Mouse (Mus musculus) right cerebral cortex, postnatal 36 days (tissue): Measurements from ENCODE around the gene Zc3hc1.
"Not testable (repeated sequence)": the region's sequence is repeated elsewhere in the genome, so short reads cannot be mapped to it uniquely, and the experiment has no call there.

Experiments
- DNase-seq, 2 experiments: peaks; one replicate each; pipeline ENCODE4 v3.0.0; 2022; ENCODE audit warnings: low spot score in 2 of 2, mixed read lengths in 1 of 2

The Zc3hc1 gene

DNA sequence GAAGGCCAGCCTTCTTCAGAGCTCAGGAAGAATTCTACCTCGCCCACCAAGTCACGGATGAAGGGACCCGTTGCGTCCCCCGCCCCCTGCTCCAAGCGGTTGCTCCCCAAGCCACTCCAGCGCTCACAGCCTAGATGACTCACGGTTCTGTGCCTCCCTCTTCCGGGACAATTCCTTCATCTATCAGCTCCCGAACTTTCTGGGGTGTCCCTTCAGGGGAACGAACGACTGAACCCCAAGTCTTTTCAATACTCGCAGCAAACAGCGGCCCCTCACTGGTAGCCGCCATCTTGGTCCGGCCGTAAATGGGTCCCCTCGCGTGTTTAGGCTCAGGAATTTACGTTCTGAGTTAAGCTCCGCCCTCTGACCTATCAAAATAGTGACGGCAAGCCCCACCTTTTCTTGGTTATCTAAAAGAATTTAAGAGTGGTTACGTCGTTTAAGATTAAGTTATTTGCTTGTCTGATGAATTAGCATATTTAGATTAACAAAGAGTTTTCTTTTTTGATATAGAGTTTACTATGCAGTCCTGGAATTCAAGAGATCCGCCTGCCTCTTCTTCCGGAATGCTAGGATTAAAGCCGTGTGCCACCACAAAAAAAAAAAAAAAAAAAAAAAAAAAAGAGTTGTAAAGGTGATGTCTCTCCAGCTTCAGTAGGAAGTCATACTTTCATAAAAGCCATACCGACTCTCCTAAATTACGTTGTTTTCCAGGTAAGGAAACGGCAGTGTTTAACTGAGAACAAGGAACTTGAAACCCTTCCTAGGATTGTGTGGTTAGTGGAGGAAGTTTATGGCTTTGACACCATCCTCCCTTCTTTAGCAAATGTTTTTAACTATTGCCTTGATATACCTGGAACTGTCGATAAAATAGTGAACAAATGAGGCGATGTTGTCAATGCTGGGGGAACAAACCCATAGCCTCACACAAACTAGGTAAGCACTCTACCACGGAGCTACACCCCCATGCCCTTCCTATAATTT is at the start of gene Zc3hc1:
Gene Zc3hc1, minus strand, starts transcription at position 315 of the 984 bp plus-strand sequence.
- DNase-seq, result peak; percentile 64

DNA sequence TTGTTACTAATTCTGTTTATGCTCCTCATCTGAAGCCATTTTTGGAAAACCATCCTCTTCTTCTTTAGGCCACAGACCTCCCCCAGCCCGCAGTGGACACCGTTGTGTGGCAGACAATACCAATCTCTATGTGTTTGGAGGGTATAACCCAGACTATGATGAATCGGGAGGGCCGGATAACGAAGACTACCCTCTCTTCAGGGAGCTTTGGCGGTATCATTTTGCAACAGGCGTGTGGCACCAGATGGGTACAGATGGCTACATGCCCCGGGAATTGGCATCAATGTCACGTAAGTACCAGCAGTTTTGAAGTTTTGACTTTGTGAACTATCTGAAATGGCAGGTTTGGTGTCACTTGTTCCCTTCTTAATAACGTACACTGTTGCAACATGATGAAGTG is 48.7 kb upstream of the Zc3hc1 start:
- DNase-seq, result no peak

DNA sequence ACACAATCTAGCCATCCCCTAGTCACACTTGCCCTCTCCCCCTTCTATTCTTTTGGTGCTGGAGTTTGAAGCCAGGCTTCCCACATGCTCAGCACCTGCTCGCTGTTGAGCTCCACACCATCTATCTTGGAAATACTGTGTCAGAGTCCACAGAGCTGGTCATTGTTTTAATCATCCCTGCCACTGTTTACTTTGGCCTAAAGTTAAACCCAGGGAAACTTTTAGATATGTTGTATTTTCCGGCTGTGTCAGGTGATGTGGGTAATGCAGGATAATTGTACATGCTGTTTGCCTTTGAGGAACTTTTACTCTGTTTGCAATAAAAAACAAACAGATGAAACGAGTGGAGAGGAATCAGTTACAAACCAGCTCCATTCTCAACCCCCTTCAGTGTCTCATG is 46.2 kb upstream of the Zc3hc1 start:
- DNase-seq, result no peak

DNA sequence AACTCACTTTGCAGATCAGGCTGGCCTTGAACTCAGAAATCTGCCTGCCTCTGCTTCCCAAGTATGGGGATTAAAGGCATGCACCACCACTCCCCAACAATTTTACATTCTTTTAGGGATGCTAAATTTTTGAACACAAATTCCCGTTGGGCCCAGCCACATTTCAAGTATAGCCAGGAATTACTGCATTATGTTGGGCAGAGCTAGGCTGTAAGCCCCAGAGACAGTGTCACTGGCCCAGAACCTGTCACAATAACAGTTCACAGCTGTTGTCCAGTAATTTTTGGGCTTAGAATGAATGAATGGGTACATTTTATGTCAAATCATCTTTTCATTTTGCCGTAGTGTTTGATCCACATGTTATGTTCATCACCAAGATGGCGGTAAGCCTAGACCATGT is 45.6 kb upstream of the Zc3hc1 start:
- no peak for DNase-seq

DNA sequence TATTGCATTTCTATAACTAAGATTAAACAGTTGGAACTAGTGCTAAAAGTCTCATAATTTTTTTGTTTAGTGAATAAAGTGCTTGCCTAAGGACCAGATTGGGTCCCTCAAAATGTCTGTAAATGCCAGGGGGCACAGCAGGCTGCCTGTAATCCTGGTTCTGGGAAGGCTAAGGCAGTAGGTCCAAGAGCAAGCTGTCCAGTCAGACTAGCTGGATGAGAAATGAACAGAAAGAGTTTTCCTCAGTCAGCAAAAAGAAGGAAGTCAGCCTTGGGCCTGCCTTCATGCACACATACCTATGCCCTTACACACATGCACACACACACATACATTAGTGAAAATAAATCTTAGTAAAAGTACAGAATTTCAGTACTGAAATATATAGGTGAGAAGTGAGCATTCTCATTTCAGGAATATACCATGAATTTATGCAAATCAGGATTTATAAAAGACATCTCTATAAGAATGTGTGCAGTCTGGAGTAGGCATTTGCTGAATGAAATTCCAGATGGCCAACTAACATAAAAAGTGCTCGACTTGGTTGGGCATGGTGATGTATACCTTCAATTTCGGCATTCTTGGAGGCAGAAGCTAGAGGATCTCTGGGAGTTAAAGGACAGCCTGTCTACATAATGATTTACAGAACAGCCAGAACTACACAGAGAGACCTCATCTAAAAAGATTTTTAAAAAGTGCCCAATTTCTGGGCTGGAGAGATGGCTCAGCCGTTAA is 41.8 kb upstream of the Zc3hc1 start:
- DNase-seq, result no peak

DNA sequence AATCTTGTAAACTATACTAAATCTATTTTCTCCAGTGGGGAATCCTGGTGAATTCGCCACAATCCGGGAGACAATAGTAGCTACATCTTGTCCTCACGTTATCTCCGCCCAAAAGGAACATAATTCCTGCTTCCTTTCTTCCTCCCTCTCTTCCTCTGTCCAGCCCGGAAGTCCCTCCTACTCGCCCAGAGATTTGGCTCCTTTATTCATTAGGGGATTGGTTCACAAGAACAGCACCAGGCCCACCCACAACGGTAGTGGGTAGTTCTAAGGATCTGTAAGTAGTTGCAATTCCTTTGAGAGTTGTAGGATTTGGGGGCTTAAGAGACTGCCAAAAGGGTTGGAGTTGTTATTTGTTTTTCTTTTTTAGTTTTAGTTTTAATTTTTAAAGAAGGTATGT is 26.0 kb upstream of the Zc3hc1 start:
- DNase-seq, result no peak

DNA sequence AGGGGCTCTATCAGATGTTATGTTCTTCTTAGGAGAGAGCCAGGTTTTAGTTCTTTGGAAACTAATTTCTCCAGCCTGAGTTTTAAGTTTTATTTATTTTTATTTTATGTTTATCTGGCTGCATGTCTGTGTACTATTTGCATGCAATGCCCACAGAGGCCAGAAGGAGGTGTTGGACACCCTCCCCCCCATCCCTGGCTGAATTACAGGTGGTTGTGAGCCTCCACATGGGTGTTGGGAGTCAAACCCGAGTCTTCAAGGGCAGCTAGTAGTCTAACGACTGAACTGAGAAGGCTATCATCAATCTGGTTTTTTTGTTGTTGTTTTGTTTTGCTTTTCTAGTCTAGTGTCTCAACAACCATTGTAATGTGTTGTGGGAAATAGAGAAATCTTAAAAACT is 25.3 kb upstream of the Zc3hc1 start:
- DNase-seq, result no peak

DNA sequence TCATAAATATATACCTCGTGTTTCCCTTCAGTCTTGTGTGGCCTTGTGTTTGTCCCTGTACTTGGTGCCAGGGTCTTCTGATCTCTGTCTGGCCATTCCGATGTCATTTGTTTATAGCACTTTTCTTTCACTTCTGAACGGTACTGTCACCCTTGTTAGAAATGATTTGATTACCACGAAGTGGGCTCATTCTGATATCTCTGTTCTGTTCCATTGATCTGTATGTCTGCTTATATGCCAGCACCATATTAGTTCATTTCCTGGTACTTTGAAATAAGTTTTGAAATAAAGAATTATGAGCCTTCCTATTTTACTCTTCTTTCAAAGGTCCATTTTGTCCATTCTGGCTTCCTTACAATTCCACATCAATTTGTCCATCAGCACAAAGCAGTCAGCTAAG is 20.5 kb upstream of the Zc3hc1 start:
- DNase-seq, result no peak

DNA sequence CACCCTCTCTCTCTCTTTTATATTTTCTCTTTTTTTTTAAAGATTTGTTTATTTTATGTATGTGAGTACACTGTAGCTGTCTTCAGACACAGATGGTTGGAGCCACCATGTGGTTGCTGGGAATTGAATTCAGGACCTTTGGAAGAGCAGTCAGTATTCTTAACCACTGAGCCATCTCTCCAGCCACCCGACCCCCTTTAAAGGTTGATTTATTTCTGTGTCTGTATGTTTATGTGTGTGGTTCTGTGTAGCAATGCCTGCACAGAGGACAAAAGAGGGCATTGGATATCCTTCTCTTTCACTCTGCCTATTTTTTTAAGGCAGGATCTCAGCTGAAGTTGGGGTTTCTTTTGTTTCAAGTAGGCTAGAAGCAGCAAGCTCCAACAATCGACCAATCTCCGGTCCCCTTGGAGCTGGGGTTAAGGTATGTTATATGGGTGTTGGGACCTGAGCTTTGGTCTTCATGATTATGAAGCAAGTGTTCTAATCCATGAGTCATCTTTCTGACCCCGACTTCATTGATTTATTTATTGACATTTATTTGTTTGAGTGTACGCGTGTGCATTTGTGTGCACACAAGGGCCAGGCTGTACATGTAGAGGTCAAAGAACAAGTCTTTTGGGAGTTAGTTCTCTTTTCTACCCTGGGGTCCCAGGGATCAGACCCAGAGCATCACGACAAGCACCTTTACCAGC is 18.7 kb upstream of the Zc3hc1 start:
- DNase-seq, result no peak

DNA sequence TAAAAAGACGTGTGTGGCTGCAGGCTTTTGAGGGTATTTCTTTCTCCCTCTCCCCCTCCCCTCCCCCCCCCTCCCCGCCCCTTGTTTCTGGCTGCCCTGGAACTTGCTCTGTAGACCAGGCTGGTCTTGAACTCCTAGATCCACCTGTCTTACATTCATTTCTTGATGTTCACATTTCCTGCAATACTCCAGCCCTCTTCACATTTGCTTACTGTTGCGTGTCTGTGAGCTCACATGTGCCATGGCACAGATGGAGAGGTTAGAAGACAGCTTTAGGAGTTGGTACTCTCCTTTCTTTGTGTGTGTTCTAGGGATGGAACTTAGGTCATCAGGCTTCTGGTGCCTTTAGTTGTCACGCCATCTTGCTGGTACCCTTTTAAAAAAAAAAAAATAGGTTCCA is 17.4 kb upstream of the Zc3hc1 start:
- DNase-seq, result no peak

DNA sequence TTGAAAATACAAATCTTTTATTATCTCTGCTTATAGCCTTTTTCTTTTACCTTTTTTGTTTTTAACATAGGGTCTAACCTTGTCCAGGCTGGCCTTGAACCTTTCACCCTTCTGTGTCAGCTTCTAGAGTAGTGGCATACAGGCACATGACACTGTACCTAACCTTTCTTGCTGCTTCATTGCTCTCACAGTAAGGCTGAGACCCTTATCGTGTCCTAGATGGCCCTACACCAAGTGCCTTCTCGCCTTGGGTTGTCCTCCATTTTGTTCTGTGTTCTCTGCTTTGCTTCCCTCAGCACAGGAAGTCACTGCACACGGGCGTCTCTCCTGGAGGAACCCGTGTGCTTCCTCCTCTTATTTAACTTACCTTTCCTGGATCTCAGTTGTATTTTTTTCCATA is 13.8 kb upstream of the Zc3hc1 start:
- DNase-seq, result no peak

DNA sequence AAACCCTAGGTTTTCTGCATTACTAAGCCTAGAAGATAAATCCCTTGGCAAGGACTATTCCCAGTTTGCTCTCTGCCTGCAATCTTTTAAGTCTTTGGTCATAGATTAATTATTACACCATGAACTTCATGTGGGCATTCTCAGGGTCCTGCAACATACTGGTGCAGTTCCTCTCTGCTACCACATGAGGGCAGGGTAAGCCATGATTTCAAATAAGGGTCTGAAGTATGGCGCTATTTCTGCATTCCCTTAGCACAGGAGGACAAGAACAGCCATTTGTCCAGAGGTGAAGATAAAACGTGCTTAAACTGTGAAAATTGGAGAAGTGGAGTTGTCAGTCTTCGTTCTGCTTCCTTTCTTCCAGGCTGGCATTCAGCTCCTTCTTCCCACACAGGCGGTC is 12.6 kb upstream of the Zc3hc1 start:
- DNase-seq, result peak; percentile 46 to 63

DNA sequence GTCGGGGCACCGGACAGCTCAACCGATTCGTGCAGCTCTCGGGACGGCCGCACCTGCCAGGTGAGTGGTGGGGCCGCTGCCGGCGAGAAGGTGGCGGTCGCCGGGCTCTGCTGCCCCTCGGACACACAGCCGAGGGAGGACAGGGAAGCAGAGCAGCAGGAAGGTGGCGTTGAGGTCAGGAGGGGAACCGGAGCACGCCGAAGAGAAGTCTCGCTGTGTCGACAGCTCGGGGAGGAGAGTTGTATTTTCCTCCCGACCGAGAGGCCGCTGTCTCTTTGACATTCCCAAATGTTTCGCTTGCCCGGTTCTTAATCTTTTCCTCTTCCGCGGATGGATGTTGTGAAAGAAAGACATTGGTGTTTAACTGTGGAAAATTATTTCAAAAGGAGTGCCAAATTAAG is 11.3 kb upstream of the Zc3hc1 start:
- DNase-seq, result no peak

DNA sequence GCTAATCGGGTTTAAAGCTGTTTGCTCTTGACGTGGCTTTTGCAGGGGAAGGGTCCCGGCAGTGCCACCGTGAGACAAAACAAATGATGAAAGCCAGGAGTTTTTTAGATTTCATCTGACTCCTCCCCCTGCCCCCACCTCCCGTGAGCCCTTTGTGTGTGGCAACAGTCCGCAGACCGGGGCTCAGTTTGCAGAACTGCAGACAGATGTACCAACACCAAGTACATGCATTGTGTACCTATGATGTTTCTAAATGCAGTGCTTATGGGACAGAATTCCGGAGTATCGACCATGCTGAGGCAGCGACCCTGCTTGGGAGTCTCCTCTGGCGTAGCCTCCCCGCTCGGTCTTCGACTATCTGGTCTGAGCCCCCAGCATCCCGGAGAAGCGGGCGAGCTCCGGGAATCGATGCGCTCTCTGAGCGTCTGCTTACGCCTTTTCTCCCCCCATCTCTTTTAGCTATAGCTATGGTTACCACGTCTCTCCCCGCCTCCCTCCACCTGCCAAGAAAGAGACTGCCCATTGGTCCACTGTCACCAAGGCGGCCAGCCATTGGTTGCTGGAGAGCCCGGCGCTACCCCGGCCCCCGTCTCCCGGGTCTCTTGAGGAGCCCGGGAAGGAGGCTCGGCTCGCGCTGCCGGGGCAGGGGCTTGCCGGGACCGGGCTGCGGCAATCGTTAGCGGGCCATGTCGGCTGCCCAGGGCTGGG is 10.6 kb upstream of the Zc3hc1 start, which contains the start of gene Klhdc10:
Gene Klhdc10, plus strand, starts transcription at position 561 of the 708 bp plus-strand sequence.
- DNase-seq, result peak; percentile 99

DNA sequence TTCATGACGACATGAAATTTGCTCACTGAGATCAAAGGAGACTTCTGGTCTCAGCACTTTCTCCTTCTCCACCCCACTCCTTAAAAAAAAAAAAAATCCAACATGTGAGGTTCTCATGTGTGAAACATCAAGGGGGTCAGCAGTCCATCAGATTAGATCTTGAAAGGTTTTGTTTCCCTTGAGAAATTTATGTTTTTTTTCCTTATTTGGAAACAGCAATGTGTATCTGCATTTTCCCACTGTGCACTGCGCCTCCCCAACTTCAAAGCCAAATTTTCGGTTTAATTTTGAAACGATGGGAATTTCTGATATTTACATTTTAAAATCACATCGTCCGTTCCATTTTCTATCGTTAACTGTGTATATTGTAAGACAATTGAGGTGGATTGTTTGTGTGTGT is 9.9 kb upstream of the Zc3hc1 start:
- DNase-seq, result no peak

DNA sequence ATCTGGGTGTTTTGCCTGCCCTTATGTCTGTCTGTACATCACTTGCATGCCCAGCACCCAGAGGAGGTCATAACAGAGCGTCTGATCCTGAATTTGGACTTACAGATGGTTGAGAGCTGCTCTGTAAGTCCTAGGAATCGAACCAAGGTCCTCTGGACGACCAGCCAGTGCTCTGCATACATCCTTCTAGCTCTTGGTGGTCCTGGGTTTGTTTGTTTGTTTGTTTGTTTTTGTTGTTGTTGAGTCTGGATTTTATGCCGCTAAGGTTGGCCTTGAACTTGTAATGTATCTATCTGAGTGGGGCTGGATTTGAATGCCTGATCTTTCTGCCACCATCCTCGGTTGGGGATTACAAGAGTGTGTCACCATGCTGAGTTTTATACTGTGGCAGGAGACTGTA is 9.3 kb upstream of the Zc3hc1 start:
- DNase-seq, result no peak

DNA sequence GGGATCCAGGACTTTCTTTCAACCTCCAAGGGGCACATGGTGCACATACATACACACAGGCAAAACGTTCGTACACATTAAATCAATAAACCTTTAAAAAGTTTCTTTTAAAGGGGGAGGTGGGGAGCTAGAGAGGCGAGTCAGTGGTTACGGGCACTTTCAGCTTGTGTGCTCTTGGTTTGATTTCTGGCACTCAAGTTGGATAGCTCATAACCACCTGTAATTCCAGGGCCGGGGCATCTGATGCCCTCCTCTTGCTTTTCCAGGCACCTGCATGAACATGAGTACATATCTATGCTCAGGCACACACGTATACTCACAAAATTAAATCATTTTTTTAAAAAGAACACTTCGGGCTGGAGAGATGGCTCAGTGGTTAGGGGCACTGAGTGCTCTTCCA is 1.2 kb upstream of the Zc3hc1 start:
- DNase-seq, result no peak

DNA sequence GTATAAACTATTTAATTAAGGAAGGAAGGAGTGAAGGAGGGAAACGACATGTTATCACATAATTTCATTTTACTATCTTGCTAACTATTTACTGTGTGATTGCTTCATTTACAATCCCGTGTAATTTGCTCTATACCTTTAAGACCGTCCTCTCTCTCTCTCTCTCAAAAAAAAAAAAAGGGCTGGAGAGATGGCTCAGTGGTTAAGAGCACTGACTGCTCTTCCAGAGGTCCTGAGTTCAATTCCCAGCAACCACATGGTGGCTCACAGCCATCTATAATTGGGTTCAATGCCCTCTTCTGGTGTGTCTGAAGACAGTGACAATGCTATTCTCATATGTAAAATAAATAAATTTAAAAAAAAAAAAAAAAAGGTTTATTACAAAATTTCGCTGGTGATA is 557 bp downstream of the Zc3hc1 start:
- not testable (repeated sequence) for DNase-seq

DNA sequence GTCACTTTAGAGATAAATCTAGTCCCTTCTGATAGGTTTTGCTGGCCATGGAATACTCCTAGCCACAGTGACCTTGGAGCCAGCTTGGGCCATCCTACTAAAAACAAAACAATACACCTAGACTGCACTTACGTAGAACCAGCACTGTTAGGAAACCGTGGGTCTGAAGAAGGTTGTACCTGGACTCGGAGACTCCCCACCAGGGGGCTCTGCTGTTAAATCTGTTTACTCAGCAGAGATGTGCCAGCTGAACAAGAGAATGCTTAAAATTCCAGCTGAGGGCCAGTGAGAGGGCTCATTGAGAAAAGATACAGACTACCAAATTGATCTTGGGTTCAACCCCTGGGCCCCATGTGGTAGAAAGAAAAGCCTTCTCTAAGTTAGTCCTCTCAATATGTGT is 9.7 kb downstream of the Zc3hc1 start:
- no peak for DNase-seq

DNA sequence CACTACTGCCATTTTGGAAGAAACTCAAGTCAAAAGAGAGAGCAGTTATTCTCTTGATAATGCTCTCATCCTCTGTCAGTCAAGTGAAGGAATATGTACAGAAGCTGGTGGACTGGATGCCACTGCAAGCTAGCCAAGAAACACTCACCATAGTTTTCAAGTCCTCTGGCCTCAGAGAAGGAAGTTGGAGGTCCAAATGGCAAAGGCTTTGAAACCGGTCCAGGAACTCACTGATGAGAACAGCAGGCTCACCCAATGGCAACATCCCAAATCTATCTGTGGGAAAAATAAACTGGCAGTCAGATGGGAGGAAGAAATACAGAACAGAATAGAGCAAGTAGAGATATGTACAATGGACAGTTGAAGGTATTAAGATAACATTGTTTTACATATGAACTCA is 15.0 kb downstream of the Zc3hc1 start:
- no peak for DNase-seq

DNA sequence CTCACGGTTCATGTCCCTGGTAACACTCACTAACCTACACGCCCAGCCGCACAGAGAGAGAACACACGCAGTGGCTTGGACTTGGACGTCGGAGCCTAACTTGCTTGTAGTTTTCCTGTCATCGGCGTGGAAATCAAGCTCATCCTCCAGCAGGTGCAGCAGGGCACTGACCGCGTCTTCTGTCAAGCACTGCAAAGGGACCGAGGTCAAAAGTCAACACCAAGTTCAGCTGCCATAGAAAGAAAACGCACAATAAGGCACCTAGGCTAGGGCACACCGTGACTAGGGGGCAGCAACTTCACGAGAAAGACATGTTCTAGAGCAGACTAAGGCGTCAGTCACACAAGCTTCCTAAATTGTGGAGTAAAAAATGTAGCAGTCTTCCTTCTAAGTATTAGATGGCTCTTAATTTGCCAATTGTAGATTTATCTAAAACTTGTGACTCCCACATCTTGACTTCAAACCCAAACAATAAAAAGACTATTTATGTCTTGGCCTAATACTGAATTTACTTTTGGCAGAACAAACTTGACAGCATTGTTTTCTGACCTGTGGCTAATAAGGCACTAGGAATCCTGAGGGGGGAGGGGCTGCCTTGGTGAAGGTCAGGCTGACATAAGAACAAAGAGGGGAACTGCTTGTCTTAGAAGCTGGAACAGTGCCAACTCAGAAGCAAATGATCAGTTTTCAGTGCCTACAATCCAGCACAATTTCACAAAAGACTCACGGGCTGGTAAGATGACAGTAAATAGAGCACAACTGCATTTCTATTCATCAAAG is 15.9 kb downstream of the Zc3hc1 start:
- no peak for DNase-seq
